Mouse (Mus musculus): ENCODE data around the gene Mamstr. TPM values are rescaled to one million over a fixed set of nuclear protein-coding genes. Genes with fewer than 3 reads are reported as not detected.

Gene Mamstr
- polyA plus RNA-seq, 1 experiment from 2014 or later = 2.8 TPM

DNA sequence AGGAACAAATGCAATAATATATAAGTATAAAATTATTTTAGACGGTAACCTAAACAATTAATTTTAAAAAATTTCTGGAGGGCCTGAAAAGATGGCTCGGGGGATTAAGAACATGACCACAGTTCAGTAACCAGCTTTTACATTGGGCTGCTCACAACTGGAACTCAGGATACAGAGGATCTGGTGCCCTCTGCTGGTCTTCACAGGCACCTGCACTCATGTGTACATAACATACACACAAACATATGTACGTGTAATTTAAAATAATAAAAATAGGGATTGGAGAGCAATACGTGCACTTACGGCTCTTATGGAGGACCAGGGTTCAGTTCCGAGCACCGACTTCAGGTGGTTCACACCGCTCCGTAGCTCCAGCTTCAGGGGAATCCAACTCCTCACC lies 29.1 kb downstream of the Mamstr start:
- ATAC-seq = no peak
- H3K4me2 ChIP-seq (replicated peaks; ENCODE audit: low read depth) = no peak overlapping the region
- no peaks in the 10 kb centered on the region for H3K36me3 ChIP-seq (ENCODE audit: control insufficient read depth, insufficient read depth)
- 96% methylated on average over 9 of the region's 9 CpGs for WGBS
- peaks cover 62% of the 10 kb centered on the region for H3K27me3 ChIP-seq (replicated peaks; ENCODE audit: control insufficient read depth, insufficient read depth, low read length)
- H3K9me3 ChIP-seq (ENCODE audit: control insufficient read depth) = no peaks in the 10 kb centered on the region
- TF ChIP-seq CTCF (IDR thresholded peaks at IDR 0.05; ENCODE audit: low read depth) = peak; percentile 43
- no peak overlapping the region for H3K4me3 ChIP-seq (ENCODE audit: low read depth, low read length)
- H3K4me1 ChIP-seq (replicated peaks; ENCODE audit: control insufficient read depth, insufficient read depth, low read length) = no peaks in the 10 kb centered on the region
- no peak overlapping the region for H3K27ac ChIP-seq (ENCODE audit: low read depth, low read length)
- H3K9ac ChIP-seq (ENCODE audit: low read depth, low read length) = no peak overlapping the region

DNA sequence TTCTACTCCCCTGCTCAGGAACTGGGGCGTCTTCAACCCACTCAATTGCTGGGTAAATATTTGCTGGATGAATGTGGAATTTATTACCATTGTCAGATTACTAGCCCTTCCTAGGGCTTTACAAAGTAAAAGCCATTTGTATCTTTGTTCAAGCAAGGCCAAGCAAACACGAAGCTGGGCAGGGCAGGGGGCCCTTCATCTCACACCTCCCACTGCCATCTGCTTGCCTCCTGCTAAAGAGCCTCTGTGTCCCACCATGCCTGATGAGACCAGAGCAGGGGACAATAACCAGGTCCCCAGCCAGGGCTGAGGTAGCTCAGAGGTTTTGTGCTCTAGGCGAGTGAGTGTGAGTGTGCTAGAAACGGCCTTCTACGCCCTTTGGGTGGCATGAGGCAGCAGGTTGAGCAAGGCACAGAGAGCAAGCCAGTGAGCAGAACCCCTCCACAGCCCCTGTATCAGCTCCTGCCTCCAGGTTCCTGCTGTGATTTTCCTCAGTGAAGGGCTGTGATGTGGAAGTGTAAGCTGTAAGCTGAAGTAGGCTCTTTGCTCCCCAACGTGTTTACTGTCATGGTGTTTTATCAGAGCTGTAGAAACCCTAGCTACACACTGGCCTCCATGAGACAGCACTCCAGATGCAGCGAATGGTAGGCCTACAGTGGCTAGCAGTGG lies 38.0 kb downstream of the Mamstr start:
- H3K36me3 ChIP-seq (ENCODE audit: control insufficient read depth, insufficient read depth) = no peaks in the 10 kb centered on the region
- H3K4me1 ChIP-seq (replicated peaks; ENCODE audit: control insufficient read depth, insufficient read depth, low read length) = peaks cover 3% of the 10 kb centered on the region; the same call in 1 of the 2 replicates
- ATAC-seq = no peak
- TF ChIP-seq CTCF (IDR thresholded peaks at IDR 0.05; ENCODE audit: low read depth) = no peak
- H3K9me3 ChIP-seq (ENCODE audit: control insufficient read depth) = no peaks in the 10 kb centered on the region
- no peak overlapping the region for H3K4me3 ChIP-seq (ENCODE audit: low read depth, low read length)
- H3K9ac ChIP-seq (ENCODE audit: low read depth, low read length) = no peak overlapping the region
- H3K27me3 ChIP-seq (replicated peaks; ENCODE audit: control insufficient read depth, insufficient read depth, low read length) = peaks cover 48% of the 10 kb centered on the region
- WGBS = 57% methylated on average over 7 of the region's 7 CpGs
- no peak overlapping the region for H3K27ac ChIP-seq (ENCODE audit: low read depth, low read length)
- H3K4me2 ChIP-seq (replicated peaks; ENCODE audit: low read depth) = no peak overlapping the region

DNA sequence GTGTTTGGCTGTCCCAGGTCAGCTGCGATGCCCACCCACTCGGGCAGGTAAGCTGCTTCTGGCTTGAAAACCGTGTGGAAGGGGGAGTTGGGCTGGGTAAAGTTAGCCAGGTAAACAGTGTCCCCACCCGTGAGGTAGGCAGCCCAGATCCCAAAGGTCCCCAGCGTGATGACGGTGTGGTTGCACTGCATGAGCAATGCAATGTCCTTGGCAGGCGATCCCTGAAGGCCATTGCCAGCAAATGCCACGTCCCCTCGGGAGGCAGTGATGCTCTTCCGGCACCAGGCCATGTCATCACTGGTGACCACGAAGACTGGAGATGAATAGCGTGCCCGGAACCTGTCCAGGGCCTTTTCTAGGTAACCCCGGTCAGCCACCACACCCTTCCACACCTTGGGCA lies 38.7 kb downstream of the Mamstr start:
- WGBS = 86% methylated on average over 14 of the region's 14 CpGs
- Histone ChIP-seq H3K4me1 (replicated peaks; ENCODE audit: control insufficient read depth, insufficient read depth, low read length) (peaks cover 3% of the 10 kb centered on the region; the same call in 1 of the 2 replicates), H3K4me2 (replicated peaks; ENCODE audit: low read depth) (no peak overlapping the region), H3K27ac (ENCODE audit: low read depth, low read length) (no peak overlapping the region), H3K4me3 (ENCODE audit: low read depth, low read length) (no peak overlapping the region), H3K9me3 (ENCODE audit: control insufficient read depth) (no peaks in the 10 kb centered on the region), H3K27me3 (replicated peaks; ENCODE audit: control insufficient read depth, insufficient read depth, low read length) (peaks cover 40% of the 10 kb centered on the region), H3K36me3 (ENCODE audit: control insufficient read depth, insufficient read depth) (no peaks in the 10 kb centered on the region), H3K9ac (ENCODE audit: low read depth, low read length) (no peak overlapping the region)
- no peak for ATAC-seq
- no peak for TF ChIP-seq CTCF (IDR thresholded peaks at IDR 0.05; ENCODE audit: low read depth)

DNA sequence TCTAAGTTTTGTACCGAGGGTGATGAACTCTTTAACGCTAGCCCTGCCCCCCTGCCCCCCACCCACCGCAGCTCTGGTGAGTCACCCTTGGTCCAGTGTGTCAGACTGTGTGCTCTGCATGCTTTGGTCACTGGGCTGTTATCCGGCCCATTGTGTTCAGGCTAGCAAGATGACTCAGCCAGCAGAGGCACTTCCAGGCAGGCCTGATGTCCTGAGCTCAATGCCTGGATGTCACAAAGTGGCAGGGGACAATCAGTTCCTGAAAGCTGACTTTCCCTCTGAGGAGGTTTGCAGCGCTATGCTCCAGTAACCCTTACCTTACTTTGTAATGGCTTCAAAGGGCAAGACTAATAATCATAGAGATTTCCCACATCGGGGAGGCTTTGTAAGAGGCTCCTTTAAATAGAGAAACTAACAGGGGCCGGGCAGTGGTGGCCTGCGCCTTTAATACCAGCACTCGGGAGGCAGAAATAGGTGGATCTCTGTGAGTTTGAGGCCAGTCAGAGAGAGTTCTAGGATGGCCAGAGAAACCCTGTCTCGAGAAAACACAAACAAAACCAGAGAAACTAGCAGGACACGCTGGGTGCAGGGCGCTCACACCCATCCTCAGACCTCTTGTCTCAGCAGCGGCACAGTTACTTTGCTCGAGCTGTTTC lies 40.3 kb downstream of the Mamstr start:
- H3K4me2 ChIP-seq (replicated peaks; ENCODE audit: low read depth) = no peak overlapping the region
- peaks cover 43% of the 10 kb centered on the region for H3K27me3 ChIP-seq (replicated peaks; ENCODE audit: control insufficient read depth, insufficient read depth, low read length)
- H3K27ac ChIP-seq (ENCODE audit: low read depth, low read length) = peak overlapping the region; percentile 35; the same call in 1 of the 2 replicates
- no peaks in the 10 kb centered on the region for H3K36me3 ChIP-seq (ENCODE audit: control insufficient read depth, insufficient read depth)
- H3K4me3 ChIP-seq (ENCODE audit: low read depth, low read length) = no peak overlapping the region
- 59% methylated on average over 14 of the region's 14 CpGs for WGBS
- peaks cover 3% of the 10 kb centered on the region; the same call in 1 of the 2 replicates for H3K4me1 ChIP-seq (replicated peaks; ENCODE audit: control insufficient read depth, insufficient read depth, low read length)
- 0 out of 2 replicates have a peak, but pooled peaks have one; percentile 31 for ATAC-seq
- no peaks in the 10 kb centered on the region for H3K9me3 ChIP-seq (ENCODE audit: control insufficient read depth)
- no peak overlapping the region for H3K9ac ChIP-seq (ENCODE audit: low read depth, low read length)
- TF ChIP-seq CTCF (IDR thresholded peaks at IDR 0.05; ENCODE audit: low read depth) = no peak

DNA sequence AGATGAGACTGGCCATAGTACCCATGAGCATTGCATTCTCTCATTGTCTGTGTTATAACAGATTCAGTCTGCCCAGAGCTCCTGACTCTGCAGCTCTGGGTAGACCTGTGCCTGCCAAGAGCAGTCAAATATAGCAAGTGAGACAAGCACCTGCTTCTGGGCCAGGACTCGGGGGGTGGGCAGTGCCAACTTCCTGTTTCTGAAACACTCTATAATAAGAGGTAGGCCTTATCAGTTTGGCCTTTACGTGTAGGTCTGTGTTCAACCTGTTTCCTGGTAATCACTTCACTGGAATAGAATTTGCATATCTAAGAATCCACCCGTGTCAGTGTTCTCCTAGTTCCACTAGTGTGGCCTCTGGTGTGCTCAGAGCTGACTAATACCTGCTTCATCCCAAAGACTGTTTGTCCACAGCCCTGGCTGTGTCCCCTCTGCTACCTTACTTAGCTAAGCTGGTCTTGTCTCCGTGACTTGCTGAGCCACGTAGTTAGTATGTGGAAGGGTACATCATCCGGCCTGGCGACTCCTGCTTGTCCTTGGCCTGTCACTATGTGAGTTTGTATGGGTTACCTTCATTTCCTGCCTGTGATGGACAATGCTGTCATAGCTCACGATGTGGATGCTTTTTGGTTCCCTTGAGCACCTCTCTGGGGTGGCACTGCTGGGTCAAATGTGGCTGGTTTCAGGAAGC lies 41.4 kb downstream of the Mamstr start:
- H3K4me1 ChIP-seq (replicated peaks; ENCODE audit: control insufficient read depth, insufficient read depth, low read length) = peaks cover 3% of the 10 kb centered on the region; the same call in 1 of the 2 replicates
- ATAC-seq = no peak
- no peak overlapping the region for H3K9ac ChIP-seq (ENCODE audit: low read depth, low read length)
- no peak overlapping the region for H3K4me3 ChIP-seq (ENCODE audit: low read depth, low read length)
- H3K27me3 ChIP-seq (replicated peaks; ENCODE audit: control insufficient read depth, insufficient read depth, low read length) = peaks cover 40% of the 10 kb centered on the region
- H3K27ac ChIP-seq (ENCODE audit: low read depth, low read length) = no peak overlapping the region
- H3K9me3 ChIP-seq (ENCODE audit: control insufficient read depth) = no peaks in the 10 kb centered on the region
- TF ChIP-seq CTCF (IDR thresholded peaks at IDR 0.05; ENCODE audit: low read depth) = no peak
- WGBS = 67% methylated on average over 8 of the region's 8 CpGs
- H3K4me2 ChIP-seq (replicated peaks; ENCODE audit: low read depth) = no peak overlapping the region
- no peaks in the 10 kb centered on the region for H3K36me3 ChIP-seq (ENCODE audit: control insufficient read depth, insufficient read depth)

All from intestine, postnatal 0 days (tissue).